Mouse (Mus musculus): ENCODE results near the gene Map2.

The Map2 gene

GRCm38 (mm10) chr1:66299376-66299775 lies 124.3 kb downstream of the Map2 start:
- no peak for DNase-seq (ENCODE audit: low spot score)

- no peak for DNase-seq (ENCODE audit: low spot score)
These were observed 145.5 kb downstream of the Map2 start for GRCm38 (mm10) chr1:66320378-66321135.

- DNase-seq (ENCODE audit: low spot score), result no peak
These were observed 146.0 kb downstream of the Map2 start for GRCm38 (mm10) chr1:66321136-66321502.

GRCm38 (mm10) chr1:66321631-66322142 lies 146.6 kb downstream of the Map2 start:
- DNase-seq (ENCODE audit: low spot score), result no peak

- DNase-seq (ENCODE audit: low spot score), result no peak
These were observed 148.4 kb downstream of the Map2 start for GRCm38 (mm10) chr1:66323461-66323860.

- DNase-seq (ENCODE audit: low spot score), result no peak
These were observed 149.9 kb downstream of the Map2 start for GRCm38 (mm10) chr1:66324951-66325350.

- no peak for DNase-seq (ENCODE audit: low spot score)
These were observed 153.9 kb downstream of the Map2 start for GRCm38 (mm10) chr1:66328996-66329395.

- DNase-seq (ENCODE audit: low spot score), result no peak
These were observed 154.5 kb downstream of the Map2 start for GRCm38 (mm10) chr1:66329534-66329933.

- DNase-seq (ENCODE audit: low spot score), result no peak
These were observed 160.7 kb downstream of the Map2 start for GRCm38 (mm10) chr1:66335724-66336284.

GRCm38 (mm10) chr1:66339213-66339612 lies 164.1 kb downstream of the Map2 start:
- DNase-seq (ENCODE audit: low spot score), result no peak

- DNase-seq (ENCODE audit: low spot score), result no peak
These were observed 173.5 kb downstream of the Map2 start for GRCm38 (mm10) chr1:66348404-66349165.

GRCm38 (mm10) chr1:66349166-66349835 lies 174.2 kb downstream of the Map2 start:
- DNase-seq (ENCODE audit: low spot score), result no peak

GRCm38 (mm10) chr1:66351366-66351765 lies 176.3 kb downstream of the Map2 start:
- DNase-seq (ENCODE audit: low spot score), result no peak

GRCm38 (mm10) chr1:66361799-66362198 lies 186.7 kb downstream of the Map2 start:
- DNase-seq (ENCODE audit: low spot score), result no peak

GRCm38 (mm10) chr1:66363285-66363684 lies 188.2 kb downstream of the Map2 start:
- DNase-seq (ENCODE audit: low spot score), result no peak

GRCm38 (mm10) chr1:66364386-66364785 lies 189.3 kb downstream of the Map2 start:
- no peak for DNase-seq (ENCODE audit: low spot score)

- DNase-seq (ENCODE audit: low spot score), result no peak
These were observed 190.5 kb downstream of the Map2 start for GRCm38 (mm10) chr1:66365600-66365999.

GRCm38 (mm10) chr1:66369486-66369885 lies 194.4 kb downstream of the Map2 start:
- no peak for DNase-seq (ENCODE audit: low spot score)

- no peak for DNase-seq (ENCODE audit: low spot score)
These were observed 196.3 kb downstream of the Map2 start for GRCm38 (mm10) chr1:66371371-66371770.

GRCm38 (mm10) chr1:66386321-66386720 lies 211.2 kb downstream of the Map2 start:
- no peak for DNase-seq (ENCODE audit: low spot score)

- no peak for DNase-seq (ENCODE audit: low spot score)
These were observed 211.8 kb downstream of the Map2 start for GRCm38 (mm10) chr1:66386751-66387452.

- DNase-seq (ENCODE audit: low spot score), result no peak
These were observed 213.5 kb downstream of the Map2 start for GRCm38 (mm10) chr1:66388561-66388960.

All from T-cell, adult 2 months (primary cell).